Mouse (Mus musculus) lung, embryonic 16.5 days (tissue): Measurements from ENCODE around the gene Cog6. TPM values are rescaled to one million over a fixed set of nuclear protein-coding genes. Genes with fewer than 3 reads are reported as not detected.

Experiments used
- ATAC-seq: fragments of 200-750 bp; cut with Nextera tagmentation; 2 replicates; pipeline ENCODE4 v1.8.0; 2017; ENCODE audit warnings: low read depth, mild to moderate bottlenecking, moderate library complexity
- H3K27ac ChIP-seq: fragments of 300-500 bp; sonication (generic); 2 replicates; pipeline ENCODE4 v1.5.1; 2014; ENCODE audit warnings: mild to moderate bottlenecking, control low read depth, low read length
- H3K27me3 ChIP-seq: fragments of 300-500 bp; sonication (generic); 2 replicates; pipeline ENCODE4 v1.6.1; 2014; ENCODE audit warnings: low read depth, low read length, mixed read lengths; ENCODE audit not compliant: control insufficient read depth, insufficient read depth
- H3K36me3 ChIP-seq: fragments of 300-500 bp; sonication (generic); 2 replicates; pipeline ENCODE4 v1.6.1; 2014; ENCODE audit warnings: low read length; ENCODE audit not compliant: control insufficient read depth, insufficient read depth
- H3K4me1 ChIP-seq: fragments of 300-500 bp; sonication (generic); replicated peaks from 2 replicates; pipeline ENCODE4 v1.6.1; 2014; ENCODE audit warnings: low read length, mixed read lengths; ENCODE audit not compliant: control insufficient read depth, insufficient read depth
- H3K4me2 ChIP-seq: fragments of 300-500 bp; sonication (generic); 2 replicates; pipeline ENCODE4 v1.6.1; 2014; ENCODE audit warnings: low read depth, low read length, control low read depth
- H3K4me3 ChIP-seq: fragments of 300-500 bp; sonication (generic); 2 replicates; pipeline ENCODE4 v1.5.1; 2014; ENCODE audit warnings: mild to moderate bottlenecking, low read length, control low read depth
- H3K9ac ChIP-seq: fragments of 300-500 bp; sonication (generic); 2 replicates; pipeline ENCODE4 v1.6.1; 2014; ENCODE audit warnings: low read length, control low read depth
- H3K9me3 ChIP-seq: fragments of 300-500 bp; sonication (generic); 2 replicates; pipeline ENCODE4 v1.6.1; 2016; ENCODE audit warnings: low read length; ENCODE audit not compliant: control insufficient read depth
- WGBS: fragments of 180-500 bp; shearing (Covaris S2); extraction: QIAGEN DNeasy Blood & Tissue Kit; methylation state at CpG from one replicate; pipeline ENCODE4 v1.1.7; 2014; 5-methylcytosine and 5-hydroxymethylcytosine counted together
- polyA plus RNA-seq: library from polyadenylated mRNA; unstranded; fragments of >200 nt; fragmentation: Nextera tagmentation; extraction: Ambion mirVana; gene quantifications from 2 replicates; pipeline ENCODE4 v1.2.1, GENCODE M21; 2015

Gene Cog6
- polyA plus RNA-seq, 1 experiment from 2014 or later = 46.7 TPM

GRCm38 (mm10) chr3:52960951-52961350 lies 56.1 kb downstream of the Cog6 start:
- Histone ChIP-seq H3K4me2 (no peak overlapping the region), H3K27me3 (no peaks in the 10 kb centered on the region), H3K9ac (no peak overlapping the region), H3K9me3 (no peaks in the 10 kb centered on the region), H3K27ac (no peak overlapping the region), H3K4me1 (no peaks in the 10 kb centered on the region), H3K36me3 (no peaks in the 10 kb centered on the region), H3K4me3 (no peak overlapping the region)
- 95% methylated on average over 13 of the region's 13 CpGs for WGBS
- ATAC-seq = no peak

DNA sequence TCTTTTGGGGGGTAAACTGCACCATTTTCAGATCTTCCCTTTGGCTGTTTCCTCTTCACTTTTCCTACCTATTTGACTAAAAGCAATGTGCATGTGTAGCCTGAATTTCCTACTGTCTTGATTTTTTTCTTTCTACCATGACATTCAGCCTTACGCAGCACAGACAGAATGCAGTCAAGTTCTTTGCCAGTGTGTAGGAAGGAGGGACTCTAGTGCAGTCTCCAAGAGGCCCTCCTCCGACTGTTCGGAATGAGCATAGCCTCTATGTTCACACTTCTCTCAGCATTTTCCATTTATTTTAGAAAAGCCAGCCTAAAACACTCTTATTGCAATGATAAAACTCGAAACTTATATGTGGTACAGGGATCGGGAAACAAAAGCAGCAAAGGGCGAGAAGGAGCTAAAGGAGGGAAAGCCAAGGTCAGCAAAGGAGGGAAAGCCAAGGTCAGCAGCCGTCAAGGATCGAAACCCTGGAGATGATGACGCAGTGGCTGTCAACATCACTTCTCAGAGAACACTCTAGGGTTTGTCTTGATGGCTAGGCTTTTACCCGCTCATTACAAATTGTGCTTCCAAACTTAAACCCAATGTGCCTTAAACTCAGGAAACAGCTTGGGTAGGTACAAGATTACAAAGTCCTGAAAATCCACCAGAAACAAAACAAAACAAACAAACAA lies 58.5 kb downstream of the Cog6 start:
- no peaks in the 10 kb centered on the region for H3K9me3 ChIP-seq
- H3K27me3 ChIP-seq = no peaks in the 10 kb centered on the region
- no peak overlapping the region for H3K4me3 ChIP-seq
- H3K4me2 ChIP-seq = no peak overlapping the region
- ATAC-seq = no peak
- 80% methylated on average over 10 of the region's 10 CpGs for WGBS
- no peaks in the 10 kb centered on the region for H3K36me3 ChIP-seq
- peaks cover 4% of the 10 kb centered on the region for H3K4me1 ChIP-seq
- no peak overlapping the region for H3K27ac ChIP-seq
- no peak overlapping the region for H3K9ac ChIP-seq

- 80% methylated on average over 7 of the region's 7 CpGs for WGBS
- no peaks in the 10 kb centered on the region for H3K27me3 ChIP-seq
- peaks cover 4% of the 10 kb centered on the region for H3K4me1 ChIP-seq
- no peak overlapping the region for H3K9ac ChIP-seq
- no peak overlapping the region for H3K4me3 ChIP-seq
- ATAC-seq = no peak
- no peak overlapping the region for H3K4me2 ChIP-seq
- H3K36me3 ChIP-seq = no peaks in the 10 kb centered on the region
- no peak overlapping the region for H3K27ac ChIP-seq
- H3K9me3 ChIP-seq = no peaks in the 10 kb centered on the region
These were observed 59.2 kb downstream of the Cog6 start for GRCm38 (mm10) chr3:52957861-52958260.

DNA sequence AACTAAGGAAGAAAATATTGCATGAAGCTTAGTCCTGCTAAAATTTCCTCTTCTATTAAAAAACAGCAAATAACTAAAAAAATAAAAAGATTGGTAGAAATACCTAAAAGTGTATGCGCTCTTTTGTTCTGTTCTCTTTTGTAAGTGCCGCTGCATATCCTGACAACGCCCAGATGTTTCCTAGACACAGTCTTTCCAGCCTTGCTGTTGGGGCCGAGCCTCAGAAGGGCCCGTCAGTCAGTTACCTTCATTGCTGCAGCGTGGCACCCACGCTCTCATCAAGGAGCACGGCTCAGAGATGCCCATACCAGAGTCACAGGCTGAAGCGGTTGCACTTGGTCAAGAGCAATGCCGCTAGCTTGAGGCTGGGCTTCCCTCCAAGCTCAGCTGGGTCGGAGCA lies 60.8 kb downstream of the Cog6 start:
- WGBS = 71% methylated on average over 11 of the region's 11 CpGs
- Histone ChIP-seq H3K4me1 (peaks cover 4% of the 10 kb centered on the region), H3K9me3 (no peaks in the 10 kb centered on the region), H3K36me3 (no peaks in the 10 kb centered on the region), H3K27me3 (no peaks in the 10 kb centered on the region), H3K9ac (no peak overlapping the region), H3K27ac (peak overlapping the region; percentile 82), H3K4me3 (no peak overlapping the region), H3K4me2 (no peak overlapping the region)
- ATAC-seq = no peak

DNA sequence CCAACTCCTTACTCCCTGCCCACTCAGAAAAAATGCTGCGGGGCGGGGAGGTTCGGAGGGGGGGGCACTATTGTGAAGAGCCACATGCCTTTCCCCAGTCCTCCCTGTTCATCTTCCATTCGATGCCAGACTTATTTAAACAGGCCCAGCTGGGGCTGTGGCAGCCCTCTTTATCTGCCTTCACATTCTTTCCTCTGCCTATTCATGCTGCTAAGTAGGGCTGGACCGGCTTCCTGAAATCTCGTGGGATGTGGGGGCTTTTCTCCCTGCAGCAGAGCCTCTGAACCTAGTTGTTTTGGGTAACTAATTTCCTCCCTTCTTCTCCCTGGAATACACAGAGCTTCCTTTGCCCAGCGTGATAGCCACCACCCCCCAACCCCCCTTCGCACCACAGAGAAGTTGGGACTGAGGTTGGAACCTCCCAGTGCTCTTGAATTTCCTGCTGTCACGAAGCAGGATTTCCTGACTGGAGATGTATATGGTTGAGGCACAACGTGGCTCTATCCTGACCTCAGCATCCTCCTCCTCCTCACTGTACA lies 61.5 kb downstream of the Cog6 start:
- 11% methylated on average over 10 of the region's 10 CpGs for WGBS
- Histone ChIP-seq H3K4me2 (0 out of 2 replicates have a peak overlapping the region, but pooled peaks have one; percentile 2), H3K9me3 (no peaks in the 10 kb centered on the region), H3K4me3 (no peak overlapping the region), H3K27ac (peak overlapping the region; percentile 90), H3K27me3 (no peaks in the 10 kb centered on the region), H3K4me1 (peaks cover 4% of the 10 kb centered on the region), H3K9ac (no peak overlapping the region), H3K36me3 (no peaks in the 10 kb centered on the region)
- peak; percentile 89 for ATAC-seq

- Histone ChIP-seq H3K4me2 (no peak overlapping the region), H3K4me3 (no peak overlapping the region), H3K27ac (peak overlapping the region; percentile 90), H3K4me1 (peaks cover 4% of the 10 kb centered on the region), H3K9me3 (no peaks in the 10 kb centered on the region), H3K36me3 (no peaks in the 10 kb centered on the region), H3K9ac (no peak overlapping the region), H3K27me3 (no peaks in the 10 kb centered on the region)
- WGBS = 62% methylated on average over 9 of the region's 9 CpGs
- ATAC-seq = peak; percentile 67
These were observed 62.4 kb downstream of the Cog6 start for GRCm38 (mm10) chr3:52954656-52955055.

DNA sequence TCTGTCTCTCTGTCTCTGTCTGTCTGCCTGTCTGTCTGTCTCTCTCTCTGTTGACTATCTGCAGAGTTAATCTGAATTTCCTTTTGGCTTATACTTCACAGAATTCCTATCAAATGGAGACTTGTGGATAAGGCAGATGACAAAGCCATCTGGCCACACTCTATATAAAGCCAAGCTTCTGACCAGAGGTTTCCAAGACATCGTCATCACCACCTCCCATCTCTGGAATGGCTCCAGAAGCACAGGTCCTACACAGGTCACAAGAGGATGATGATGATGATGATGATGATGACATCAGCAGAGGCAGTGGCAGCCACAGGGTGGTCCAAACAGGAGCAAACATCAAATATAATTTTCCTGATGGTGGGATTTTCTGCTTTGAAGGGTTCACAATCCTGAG lies 63.2 kb downstream of the Cog6 start:
- no peak overlapping the region for H3K4me2 ChIP-seq
- no peak overlapping the region for H3K4me3 ChIP-seq
- ATAC-seq = no peak
- no peaks in the 10 kb centered on the region for H3K9me3 ChIP-seq
- H3K27me3 ChIP-seq = no peaks in the 10 kb centered on the region
- H3K4me1 ChIP-seq = peaks cover 4% of the 10 kb centered on the region
- 60% methylated on average over 1 of the region's 1 CpGs for WGBS
- H3K36me3 ChIP-seq = no peaks in the 10 kb centered on the region
- H3K9ac ChIP-seq = no peak overlapping the region
- H3K27ac ChIP-seq = no peak overlapping the region; the same call in 1 of the 2 replicates

DNA sequence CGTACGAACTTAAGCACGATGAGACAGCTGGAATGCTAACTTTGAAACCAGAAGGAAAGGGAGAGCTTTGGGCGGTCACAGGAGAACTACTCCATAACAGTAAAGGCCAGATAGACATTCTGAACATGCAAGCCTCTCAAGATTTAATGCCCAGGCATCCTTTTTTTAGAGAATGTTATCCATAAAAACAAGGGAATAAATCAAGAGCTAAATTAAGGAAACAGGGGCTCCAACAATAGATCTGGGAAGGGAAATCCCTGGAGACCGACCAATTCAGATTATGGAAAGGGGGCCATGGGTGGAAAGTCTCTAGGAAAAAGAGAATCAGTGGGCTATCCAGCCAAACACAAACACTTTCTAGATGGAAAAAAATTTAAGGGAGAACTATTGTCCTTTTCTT lies 68.2 kb downstream of the Cog6 start:
- Histone ChIP-seq H3K4me3 (no peak overlapping the region), H3K4me2 (no peak overlapping the region), H3K9me3 (no peaks in the 10 kb centered on the region), H3K36me3 (no peaks in the 10 kb centered on the region), H3K9ac (no peak overlapping the region), H3K4me1 (no peaks in the 10 kb centered on the region), H3K27me3 (no peaks in the 10 kb centered on the region), H3K27ac (no peak overlapping the region)
- 85% methylated on average over 5 of the region's 5 CpGs for WGBS
- no peak for ATAC-seq

DNA sequence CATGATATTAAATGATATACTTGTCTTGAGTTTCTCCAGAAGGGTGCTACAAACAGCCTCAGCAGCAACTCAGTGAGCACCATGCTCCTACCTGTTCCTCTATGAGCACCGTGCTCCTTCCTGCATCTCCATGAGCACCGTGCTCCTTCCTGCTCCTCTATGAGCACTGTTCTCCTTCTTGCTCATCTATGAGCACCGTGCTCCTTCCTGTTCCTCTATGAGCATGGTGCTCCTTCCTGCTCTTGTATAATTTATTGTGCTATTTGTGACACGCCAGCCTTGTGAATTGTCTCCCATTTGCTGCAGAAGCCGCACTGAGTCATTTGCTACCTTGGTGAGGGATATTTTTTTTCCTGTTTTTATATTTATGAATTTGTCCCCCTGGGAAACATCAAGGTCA lies 69.6 kb downstream of the Cog6 start:
- no peaks in the 10 kb centered on the region for H3K27me3 ChIP-seq
- H3K4me1 ChIP-seq = no peaks in the 10 kb centered on the region
- no peak overlapping the region for H3K27ac ChIP-seq
- H3K4me2 ChIP-seq = no peak overlapping the region
- H3K4me3 ChIP-seq = no peak overlapping the region
- H3K9ac ChIP-seq = no peak overlapping the region
- 69% methylated on average over 5 of the region's 5 CpGs for WGBS
- H3K9me3 ChIP-seq = no peaks in the 10 kb centered on the region
- no peaks in the 10 kb centered on the region for H3K36me3 ChIP-seq
- ATAC-seq = no peak
